Mouse (Mus musculus): ENCODE measurements around the gene Aldoart1. TPM values are rescaled to one million over a fixed set of nuclear protein-coding genes. Genes with fewer than 3 reads are reported as not detected.

Gene Aldoart1
- not detected for total RNA-seq (2021)
- long read RNA-seq, experiment 1 = 0 reads
- long read RNA-seq, experiment 2 = 0 reads

DNA sequence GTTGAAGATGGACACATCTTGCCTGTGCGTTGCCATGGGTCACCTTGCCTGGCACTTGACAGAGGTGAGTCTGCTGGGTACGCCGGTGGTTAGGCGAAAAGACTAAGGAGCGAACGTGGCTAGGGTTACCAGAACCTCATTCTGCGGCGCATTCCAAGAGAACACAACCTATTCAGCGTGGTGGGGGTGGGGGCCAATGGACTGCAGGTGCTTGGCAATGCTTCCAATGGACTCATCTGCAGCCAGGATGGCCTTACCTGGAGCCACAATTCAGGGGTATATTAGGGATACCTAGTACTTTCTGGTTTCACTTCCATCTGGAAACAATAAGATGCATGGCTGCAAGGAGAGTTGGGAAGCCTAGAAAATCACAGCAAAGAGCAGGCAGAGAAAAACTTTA, at the start of gene Aldoart1:
Gene Aldoart1 (minus strand): TSS at position 101 of the 400 bp plus-strand sequence.
- DNase-seq (ENCODE audit: low spot score in 2 of 2) = no peak

DNA sequence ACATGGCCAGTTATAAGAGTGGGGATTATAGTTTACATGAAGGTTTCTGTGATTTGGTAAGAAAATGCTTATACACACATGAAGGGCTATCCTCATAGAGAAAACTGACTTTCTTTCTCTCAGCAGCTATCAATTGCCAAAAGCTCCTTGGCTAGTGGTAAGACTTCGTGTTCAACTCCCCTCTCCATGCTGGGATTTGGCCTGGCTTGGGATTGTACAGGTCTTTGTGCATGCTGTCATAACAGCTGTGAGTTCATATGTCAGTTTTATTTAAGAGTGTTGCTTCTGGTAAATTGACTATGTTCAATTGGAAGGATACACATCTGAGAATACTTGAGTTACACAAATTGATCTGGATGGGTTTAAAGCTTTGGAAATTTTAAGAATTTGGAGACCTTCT, 49.1 kb upstream of the Aldoart1 start:
- no peak for DNase-seq (ENCODE audit: low spot score in 2 of 2)

DNA sequence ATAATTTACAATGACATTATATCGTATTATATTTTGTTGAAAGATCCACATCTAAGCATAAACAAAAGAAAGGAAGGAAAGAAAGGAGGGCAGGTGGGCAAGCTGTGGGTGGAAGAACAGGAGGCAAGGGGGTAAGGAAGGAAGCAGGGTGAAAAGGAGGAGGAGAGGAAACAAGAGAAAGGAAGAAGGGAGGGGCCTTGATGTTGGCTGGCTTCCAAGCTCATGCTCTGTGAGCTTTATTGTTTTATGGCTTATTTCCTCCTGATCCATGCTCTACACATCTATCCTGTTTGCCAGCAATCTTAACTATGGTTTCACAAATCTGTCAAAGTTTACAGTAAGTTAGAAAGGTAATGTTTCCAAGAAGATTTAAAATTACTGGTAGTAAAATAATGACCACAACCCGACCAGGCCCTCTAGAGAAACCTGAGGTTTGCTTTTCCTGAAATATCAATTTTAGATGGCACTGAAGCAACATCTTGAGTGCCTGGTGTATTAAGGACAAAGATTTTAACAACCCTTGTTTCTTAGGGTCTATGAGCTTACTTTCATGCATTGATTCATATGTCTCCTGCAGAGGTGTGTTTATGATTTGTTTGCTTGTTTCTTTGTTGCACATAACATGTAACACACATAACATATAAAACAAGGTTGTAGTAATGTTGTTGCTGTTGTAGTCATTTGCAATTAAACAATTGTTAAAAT, 13.1 kb upstream of the Aldoart1 start:
- no peak for DNase-seq (ENCODE audit: low spot score in 2 of 2)

DNA sequence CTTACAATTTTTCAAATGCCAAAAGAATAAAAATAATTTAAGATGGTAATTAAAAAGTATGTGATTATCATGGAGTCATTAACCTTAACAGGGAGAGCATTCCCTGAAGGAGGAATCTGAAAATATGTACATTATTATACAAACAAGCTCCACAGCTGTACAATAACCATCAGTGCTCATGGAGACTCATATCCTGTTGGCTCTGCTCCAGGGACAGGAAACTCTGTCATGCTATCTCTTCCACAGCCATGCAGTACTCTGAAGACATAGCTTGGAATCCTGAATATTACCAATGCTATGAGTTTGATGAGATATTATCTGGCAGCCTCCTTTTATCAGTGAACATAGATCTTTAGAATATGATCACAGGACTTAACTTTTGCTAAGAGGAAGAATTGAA, 8.2 kb downstream of the Aldoart1 start:
- DNase-seq (ENCODE audit: low spot score in 2 of 2) = no peak

DNA sequence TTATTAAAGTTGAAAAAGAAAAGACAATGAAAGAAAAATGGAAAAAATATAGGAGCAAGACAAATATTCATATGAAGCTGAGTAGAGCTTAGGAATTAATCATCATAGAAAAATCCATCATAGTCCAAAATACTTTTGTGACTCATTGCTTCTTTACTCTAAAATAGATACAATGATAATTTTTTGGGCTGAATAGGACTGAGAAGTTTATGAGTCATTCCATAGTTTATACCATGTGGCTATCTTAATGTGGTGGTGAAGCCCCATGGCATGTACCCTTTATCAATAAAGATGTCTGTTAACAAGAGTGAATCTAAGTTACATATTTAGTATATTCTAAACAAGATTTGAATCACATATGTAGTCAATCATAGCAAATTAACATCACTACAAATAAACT, 9.4 kb downstream of the Aldoart1 start:
- no peak for DNase-seq (ENCODE audit: low spot score in 2 of 2)

DNA sequence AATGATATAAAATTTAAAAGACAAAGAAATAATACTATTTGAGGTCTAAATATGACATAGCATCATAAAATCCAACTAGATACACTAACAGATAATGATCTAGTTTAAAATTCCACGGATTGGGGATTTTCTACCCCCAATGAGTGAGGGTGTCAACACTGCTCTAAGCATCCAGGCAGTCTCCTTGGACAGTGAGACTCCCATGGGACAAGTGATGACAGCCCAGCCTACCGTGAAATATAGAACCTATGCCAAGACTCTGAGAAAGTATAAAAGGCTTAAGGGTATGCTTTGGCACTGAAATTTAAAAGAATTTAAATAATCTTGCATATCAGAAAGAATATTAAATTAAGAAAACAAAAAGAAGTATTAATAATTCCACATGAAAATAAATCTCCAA, 16.0 kb downstream of the Aldoart1 start:
- no peak for DNase-seq (ENCODE audit: low spot score in 2 of 2)

DNA sequence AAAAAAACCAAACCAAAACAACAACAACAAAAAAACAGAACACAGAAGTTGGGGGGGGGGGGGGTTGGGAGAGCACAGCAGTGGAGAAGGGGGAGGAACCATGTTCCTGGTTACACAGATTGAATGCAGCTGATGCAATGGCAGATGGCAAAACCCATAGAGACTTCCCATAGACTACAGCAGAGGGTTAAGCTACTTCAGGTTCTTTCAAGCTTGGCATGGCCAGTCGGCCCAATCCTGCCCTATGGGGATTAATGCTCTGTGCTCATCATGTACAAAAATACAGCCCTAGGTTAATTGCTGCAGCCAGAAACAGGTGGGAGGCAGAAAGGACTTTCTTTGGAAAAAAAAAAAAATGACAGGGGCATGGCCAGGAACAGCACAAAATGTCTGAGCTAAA, 17.0 kb downstream of the Aldoart1 start:
- no peak for DNase-seq (ENCODE audit: low spot score in 2 of 2)

DNA sequence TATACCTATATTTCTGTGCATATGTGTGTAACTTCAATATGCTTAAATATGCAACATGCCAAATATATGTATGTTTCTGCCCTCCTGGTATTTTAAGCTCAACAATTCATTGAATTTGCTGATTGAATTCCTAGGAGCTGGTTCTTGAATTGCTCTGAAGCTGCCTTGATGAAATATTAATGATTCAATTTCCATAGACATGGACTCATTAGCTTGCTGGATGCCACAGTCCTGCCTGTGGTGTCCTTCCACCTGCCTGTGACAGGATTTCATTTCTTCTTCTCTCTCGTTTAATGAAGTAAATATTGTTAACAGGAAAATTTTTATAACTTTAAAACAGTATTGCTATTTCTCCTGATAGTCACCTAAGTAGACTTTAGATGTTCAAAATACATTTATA, 51.6 kb downstream of the Aldoart1 start:
- no peak for DNase-seq (ENCODE audit: low spot score in 2 of 2)

Data from left cerebral cortex, adult 18-20 months (tissue).